Mouse (Mus musculus): ENCODE measurements around the gene Znhit1. TPM values are rescaled to one million over a fixed set of nuclear protein-coding genes. Genes with fewer than 3 reads are reported as not detected.

Gene Znhit1
- 76.0 and 101 TPM in 2 replicates for polyA plus RNA-seq (2012; ENCODE audit: insufficient read depth, insufficient read length, missing spikeins)

- Histone ChIP-seq H3K4me1 (ENCODE audit: control insufficient read depth, insufficient read depth, insufficient read length, low read length) (peaks cover 2% of the 10 kb centered on the region; the same call in 1 of the 2 replicates), H3K4me3 (ENCODE audit: insufficient read depth, low read depth, low read length) (peak within 1 kb of the TSS; percentile 79), H3K27ac (replicated peaks; ENCODE audit: low read depth, low read length) (peak within 1 kb of the TSS; percentile 82)
Observed at GRCm38 (mm10) chr5:136987934-136988271, at the start of gene Znhit1. Gene Znhit1 (minus strand): TSS chr5:136988021.

DNA sequence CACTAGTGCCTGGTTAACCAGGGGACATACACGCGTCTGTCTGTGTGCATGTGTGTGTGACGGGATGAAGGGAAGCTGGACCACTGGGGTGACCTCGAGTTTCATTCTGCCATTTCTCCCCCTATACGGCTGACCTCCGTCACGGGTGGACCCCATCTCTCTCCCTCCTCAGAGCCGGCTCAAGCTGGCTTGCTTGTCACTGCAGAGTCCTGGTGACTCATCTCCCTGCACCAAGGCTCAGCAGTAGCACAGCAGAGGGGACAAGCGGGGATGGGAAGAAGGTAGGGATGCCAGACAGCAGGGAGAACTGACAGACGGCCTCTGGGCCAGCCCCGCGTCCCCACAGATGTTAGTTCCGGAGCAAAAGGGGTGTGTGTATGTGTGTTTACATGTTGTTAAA is 48.4 kb upstream of the Znhit1 start:
- Histone ChIP-seq H3K4me3 (ENCODE audit: insufficient read depth, low read depth, low read length) (no peak overlapping the region), H3K27ac (replicated peaks; ENCODE audit: low read depth, low read length) (no peak overlapping the region), H3K4me1 (ENCODE audit: control insufficient read depth, insufficient read depth, insufficient read length, low read length) (peaks cover 3% of the 10 kb centered on the region)

DNA sequence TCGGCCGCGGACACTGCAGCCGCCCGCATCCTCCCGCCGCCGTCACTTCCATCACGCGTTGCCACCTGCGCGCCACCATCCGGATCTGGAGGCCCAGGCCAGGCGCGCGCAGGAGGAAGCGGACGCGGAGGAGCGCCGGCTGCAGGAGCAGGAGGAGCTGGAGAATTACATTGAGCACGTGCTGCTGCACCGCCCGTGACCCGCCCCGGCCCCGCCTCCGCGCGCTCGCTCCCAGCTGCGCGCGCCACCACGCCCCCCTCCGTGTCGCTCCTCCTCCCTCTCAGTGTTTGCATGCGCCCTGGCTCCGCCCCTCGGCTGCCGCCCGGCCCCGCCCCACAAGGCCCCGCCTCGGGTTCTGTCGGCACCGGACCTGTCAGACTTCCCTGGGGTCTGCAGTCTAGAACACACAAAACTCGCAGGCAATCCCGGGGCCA is 44.8 kb upstream of the Znhit1 start:
- peaks cover 5% of the 10 kb centered on the region for H3K4me1 ChIP-seq (ENCODE audit: control insufficient read depth, insufficient read depth, insufficient read length, low read length)
- H3K27ac ChIP-seq (replicated peaks; ENCODE audit: low read depth, low read length): no peak overlapping the region

GRCm38 (mm10) chr5:137032033-137032421 is 44.2 kb upstream of the Znhit1 start:
- H3K4me3 ChIP-seq (ENCODE audit: insufficient read depth, low read depth, low read length): peak overlapping the region; percentile 49
- no peak overlapping the region for H3K27ac ChIP-seq (replicated peaks; ENCODE audit: low read depth, low read length)
- H3K4me1 ChIP-seq (ENCODE audit: control insufficient read depth, insufficient read depth, insufficient read length, low read length): peaks cover 5% of the 10 kb centered on the region

More for the DNA sequence above, 44.8 kb upstream of the Znhit1 start:
- H3K4me3 ChIP-seq (ENCODE audit: insufficient read depth, low read depth, low read length): peak overlapping the region; percentile 58

GRCm38 (mm10) chr5:137031076-137032032 is 43.5 kb upstream of the Znhit1 start:
- no peak overlapping the region for H3K27ac ChIP-seq (replicated peaks; ENCODE audit: low read depth, low read length)
- H3K4me1 ChIP-seq (ENCODE audit: control insufficient read depth, insufficient read depth, insufficient read length, low read length): peaks cover 5% of the 10 kb centered on the region
- H3K4me3 ChIP-seq (ENCODE audit: insufficient read depth, low read depth, low read length): peak overlapping the region; percentile 49

GRCm38 (mm10) chr5:137030416-137030810 is 42.6 kb upstream of the Znhit1 start:
- H3K27ac ChIP-seq (replicated peaks; ENCODE audit: low read depth, low read length): no peak overlapping the region
- H3K4me3 ChIP-seq (ENCODE audit: insufficient read depth, low read depth, low read length): no peak overlapping the region
- H3K4me1 ChIP-seq (ENCODE audit: control insufficient read depth, insufficient read depth, insufficient read length, low read length): peaks cover 5% of the 10 kb centered on the region

GRCm38 (mm10) chr5:137029643-137030415 is 42.0 kb upstream of the Znhit1 start:
- Histone ChIP-seq H3K4me3 (ENCODE audit: insufficient read depth, low read depth, low read length) (peak overlapping the region; percentile 22; the same call in 1 of the 2 replicates), H3K4me1 (ENCODE audit: control insufficient read depth, insufficient read depth, insufficient read length, low read length) (peaks cover 5% of the 10 kb centered on the region), H3K27ac (replicated peaks; ENCODE audit: low read depth, low read length) (no peak overlapping the region)

DNA sequence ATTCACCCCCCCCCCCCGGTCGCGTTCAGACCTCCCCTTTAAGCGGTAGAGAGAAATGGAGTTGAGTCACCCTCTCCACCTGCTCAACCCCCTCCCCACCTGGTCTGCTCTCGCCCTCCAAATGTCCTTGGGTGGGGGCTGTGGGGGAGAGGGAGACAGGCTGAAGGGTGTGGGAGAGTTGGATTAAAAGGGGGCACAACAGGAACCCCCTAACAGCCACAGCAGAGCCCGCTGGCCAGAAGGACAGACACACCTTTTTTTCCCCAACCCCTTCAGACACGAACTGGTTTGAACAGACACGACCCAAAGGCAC is 41.4 kb upstream of the Znhit1 start:
- peaks cover 5% of the 10 kb centered on the region for H3K4me1 ChIP-seq (ENCODE audit: control insufficient read depth, insufficient read depth, insufficient read length, low read length)
- no peak overlapping the region for H3K4me3 ChIP-seq (ENCODE audit: insufficient read depth, low read depth, low read length)
- no peak overlapping the region for H3K27ac ChIP-seq (replicated peaks; ENCODE audit: low read depth, low read length)

DNA sequence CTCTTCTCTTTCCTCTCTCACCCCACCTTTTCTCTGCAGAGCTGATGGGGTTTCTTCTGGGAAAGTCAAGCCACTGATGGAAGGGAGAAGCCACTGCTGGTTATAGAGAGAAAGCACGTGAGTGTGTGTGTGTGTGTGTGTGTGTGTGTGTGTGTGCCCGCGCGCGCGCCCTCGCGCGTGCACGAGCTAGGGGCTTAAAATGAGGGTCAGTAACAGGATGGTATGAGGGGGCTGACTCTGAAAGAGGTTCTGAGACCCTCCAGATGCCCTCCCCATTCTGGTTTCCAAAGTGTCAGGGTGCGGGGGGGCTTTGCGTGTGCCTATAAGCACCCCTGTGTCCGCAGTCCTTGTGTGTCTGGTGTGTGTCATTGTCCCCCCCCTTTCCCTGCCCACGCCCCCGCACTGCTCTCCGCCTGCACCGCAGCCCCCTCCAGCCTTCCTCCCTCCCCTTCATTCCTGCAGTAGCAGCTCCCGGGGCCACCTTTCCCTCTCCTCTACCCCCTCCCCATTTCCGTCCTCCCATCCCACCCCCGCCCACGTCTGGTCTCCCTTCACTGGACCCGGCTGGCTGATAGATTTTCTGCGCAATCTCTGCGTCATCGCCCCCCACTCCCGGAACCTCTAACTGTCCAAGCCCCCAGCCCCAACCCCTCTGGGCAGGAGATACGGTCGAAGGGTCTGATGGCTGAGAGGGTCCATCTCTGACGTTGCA is 40.9 kb upstream of the Znhit1 start:
- Histone ChIP-seq H3K4me1 (ENCODE audit: control insufficient read depth, insufficient read depth, insufficient read length, low read length) (peaks cover 5% of the 10 kb centered on the region), H3K4me3 (ENCODE audit: insufficient read depth, low read depth, low read length) (no peak overlapping the region), H3K27ac (replicated peaks; ENCODE audit: low read depth, low read length) (no peak overlapping the region)

DNA sequence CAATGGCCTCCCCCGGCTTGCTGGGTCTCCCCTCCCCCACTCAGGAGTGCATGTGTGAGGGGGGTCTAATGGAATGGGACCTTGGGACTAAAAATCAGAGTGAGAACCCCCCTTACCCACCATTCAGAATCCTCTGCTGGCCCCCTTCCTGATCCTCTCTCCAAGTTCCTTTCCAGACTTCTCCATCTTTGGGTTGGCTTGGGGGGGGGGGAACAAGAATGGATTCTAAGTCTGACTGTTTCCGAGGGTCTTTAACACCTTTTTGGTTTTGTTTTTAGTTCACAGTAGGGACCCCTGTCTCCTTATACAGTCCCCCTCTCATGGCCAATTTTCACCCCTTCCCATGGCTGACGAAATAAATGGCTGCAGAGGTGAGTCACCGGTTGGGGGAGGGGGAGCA is 38.3 kb upstream of the Znhit1 start, which contains the start of gene Vgf:
Gene Vgf, plus strand, starts transcription at position 301 of the 400 bp plus-strand sequence.
- H3K27ac ChIP-seq (replicated peaks; ENCODE audit: low read depth, low read length): no peak within 1 kb of the TSS
- H3K4me1 ChIP-seq (ENCODE audit: control insufficient read depth, insufficient read depth, insufficient read length, low read length): 0 out of 2 replicates have a peak, but pooled peaks cover 2% of the 10 kb centered on the region
- no peak within 1 kb of the TSS for H3K4me3 ChIP-seq (ENCODE audit: insufficient read depth, low read depth, low read length)

DNA sequence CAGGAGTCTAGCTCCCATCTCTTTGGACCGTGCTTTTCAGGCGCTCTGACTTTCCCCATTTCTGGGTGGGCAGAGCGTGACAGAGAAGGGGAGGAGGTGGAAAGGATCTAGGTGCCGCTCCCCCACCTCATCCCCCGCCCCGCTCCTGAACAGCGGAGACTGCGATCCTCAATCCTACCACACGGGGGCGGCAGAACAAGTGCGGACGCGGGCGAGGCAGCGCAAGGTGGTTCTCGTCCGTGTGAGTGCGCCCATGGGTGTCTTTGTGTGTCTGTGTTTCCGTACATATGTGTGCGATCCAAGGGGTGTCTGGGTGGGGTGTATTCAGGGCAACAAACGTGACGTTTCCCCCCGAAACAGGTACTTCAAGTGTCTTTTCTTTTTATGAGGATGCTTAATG is 37.3 kb upstream of the Znhit1 start:
- H3K27ac ChIP-seq (replicated peaks; ENCODE audit: low read depth, low read length): no peak overlapping the region
- H3K4me3 ChIP-seq (ENCODE audit: insufficient read depth, low read depth, low read length): no peak overlapping the region

GRCm38 (mm10) chr5:137024318-137024717 is 36.5 kb upstream of the Znhit1 start:
- Histone ChIP-seq H3K4me3 (ENCODE audit: insufficient read depth, low read depth, low read length) (no peak overlapping the region), H3K27ac (replicated peaks; ENCODE audit: low read depth, low read length) (no peak overlapping the region), H3K4me1 (ENCODE audit: control insufficient read depth, insufficient read depth, insufficient read length, low read length) (no peaks in the 10 kb centered on the region)

More for the DNA sequence above, 37.3 kb upstream of the Znhit1 start:
- H3K4me1 ChIP-seq (ENCODE audit: control insufficient read depth, insufficient read depth, insufficient read length, low read length): no peaks in the 10 kb centered on the region

DNA sequence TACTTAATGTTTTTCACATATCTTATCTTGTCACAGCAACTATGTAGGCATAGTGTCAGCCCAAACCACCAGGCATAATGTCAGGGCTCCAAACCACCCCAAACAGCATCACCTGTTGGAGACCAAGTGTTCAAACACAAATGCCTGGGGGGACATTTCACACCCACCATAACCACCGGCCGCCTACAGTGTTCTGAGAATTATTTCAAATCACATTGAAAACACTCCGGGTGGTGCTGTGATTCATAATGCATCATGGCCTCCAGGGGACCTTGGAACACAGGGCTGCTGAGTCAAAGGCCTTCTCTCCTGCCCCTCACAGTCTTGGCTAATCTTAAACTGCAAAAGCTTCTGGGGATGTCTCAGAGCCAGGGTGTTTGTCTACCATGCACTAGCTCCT is 28.1 kb upstream of the Znhit1 start:
- Histone ChIP-seq H3K4me1 (ENCODE audit: control insufficient read depth, insufficient read depth, insufficient read length, low read length) (no peaks in the 10 kb centered on the region), H3K27ac (replicated peaks; ENCODE audit: low read depth, low read length) (no peak overlapping the region), H3K4me3 (ENCODE audit: insufficient read depth, low read depth, low read length) (no peak overlapping the region)

DNA sequence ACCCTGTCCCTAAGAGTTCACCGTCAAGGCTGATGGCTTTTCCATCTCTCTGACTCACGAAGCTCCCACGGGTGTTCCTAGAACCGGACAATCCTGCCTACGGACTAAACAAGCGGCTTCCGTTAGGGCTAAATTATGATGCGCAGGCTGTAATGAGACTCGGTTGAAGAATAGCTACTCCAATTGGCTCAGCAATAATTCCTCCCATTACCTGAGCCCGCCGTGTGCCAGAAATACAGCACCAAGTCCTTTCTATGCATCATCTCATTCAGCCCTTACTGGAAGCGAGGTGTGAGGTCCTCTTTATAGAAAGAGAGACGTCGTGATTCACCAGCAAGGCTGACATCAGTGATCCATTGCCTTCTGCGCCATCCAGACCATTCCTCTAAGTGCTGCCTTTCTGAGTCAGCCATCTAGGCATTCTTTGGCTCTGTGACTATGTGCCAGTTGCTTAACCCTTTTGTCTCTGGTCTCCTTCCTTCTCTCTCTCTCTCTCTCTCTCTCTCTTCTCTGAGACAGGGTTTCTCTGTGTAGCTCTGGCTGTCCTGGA is 24.7 kb upstream of the Znhit1 start:
- Histone ChIP-seq H3K4me3 (ENCODE audit: insufficient read depth, low read depth, low read length) (no peak overlapping the region), H3K27ac (replicated peaks; ENCODE audit: low read depth, low read length) (no peak overlapping the region), H3K4me1 (ENCODE audit: control insufficient read depth, insufficient read depth, insufficient read length, low read length) (no peaks in the 10 kb centered on the region)

DNA sequence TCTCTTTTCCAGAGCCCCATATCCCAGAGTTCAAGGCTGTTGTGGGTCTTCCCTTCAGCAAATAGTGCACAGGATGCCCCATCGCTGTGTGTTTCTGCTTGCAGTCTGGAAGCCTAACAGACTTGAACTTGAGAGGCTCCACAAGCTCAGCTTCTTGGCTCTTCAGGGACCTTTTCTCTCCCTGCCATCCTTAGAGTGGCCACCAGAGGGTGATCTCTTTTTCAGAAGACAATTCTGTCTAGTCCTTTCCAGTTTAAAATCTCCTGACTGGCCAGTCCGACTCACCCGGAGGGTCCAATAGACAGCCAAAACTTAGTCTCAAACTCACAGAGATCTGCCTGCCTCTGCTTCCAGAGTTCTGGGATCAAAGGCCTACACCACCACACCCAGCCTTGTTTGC is 22.2 kb upstream of the Znhit1 start:
- no peaks in the 10 kb centered on the region for H3K4me1 ChIP-seq (ENCODE audit: control insufficient read depth, insufficient read depth, insufficient read length, low read length)
- H3K27ac ChIP-seq (replicated peaks; ENCODE audit: low read depth, low read length): no peak overlapping the region

More for the DNA sequence above, 22.2 kb upstream of the Znhit1 start:
- no peak overlapping the region for H3K4me3 ChIP-seq (ENCODE audit: insufficient read depth, low read depth, low read length)
